Mouse (Mus musculus) neural tube, embryonic 15.5 days (tissue): ENCODE results near the gene Gpsm1. TPM values are rescaled to one million over a fixed set of nuclear protein-coding genes. Genes with fewer than 3 reads are reported as not detected.
A peak's percentile ranks its signal among the peaks of the same experiment; 100 is the strongest.

ENCODE experiments used
- ATAC-seq: fragments of 200-750 bp; cut with Nextera tagmentation; 2 replicates; pipeline ENCODE4 v1.8.0; 2017; ENCODE audit warnings: mild to moderate bottlenecking, moderate TSS enrichment, moderate library complexity; ENCODE audit not compliant: low FRiP score
- H3K27ac ChIP-seq: fragments of 300-500 bp; sonication (generic); replicated peaks from 2 replicates; pipeline ENCODE4 v1.5.1; 2015; ENCODE audit warnings: mild to moderate bottlenecking, inconsistent platforms
- H3K27me3 ChIP-seq: fragments of 300-500 bp; sonication (generic); replicated peaks from 2 replicates; pipeline ENCODE4 v1.6.1; 2015; ENCODE audit warnings: inconsistent platforms
- H3K36me3 ChIP-seq: fragments of 300-500 bp; sonication (generic); 2 replicates; pipeline ENCODE4 v1.6.1; 2015; ENCODE audit warnings: inconsistent platforms
- H3K4me1 ChIP-seq: fragments of 300-500 bp; sonication (generic); 2 replicates; pipeline ENCODE4 v1.6.1; 2015; ENCODE audit warnings: inconsistent platforms
- H3K4me2 ChIP-seq: fragments of 300-500 bp; sonication (generic); 2 replicates; pipeline ENCODE4 v1.6.1; 2015; ENCODE audit warnings: inconsistent platforms, mild to moderate bottlenecking, moderate library complexity
- H3K4me3 ChIP-seq: fragments of 300-500 bp; sonication (generic); replicated peaks from 2 replicates; pipeline ENCODE4 v1.5.1; 2015; ENCODE audit warnings: mild to moderate bottlenecking, inconsistent platforms
- H3K9ac ChIP-seq: fragments of 300-500 bp; sonication (generic); replicated peaks from 2 replicates; pipeline ENCODE4 v1.6.1; 2015; ENCODE audit warnings: mild to moderate bottlenecking, inconsistent platforms
- H3K9me3 ChIP-seq: fragments of 300-500 bp; sonication (generic); replicated peaks from 2 replicates; pipeline ENCODE4 v1.6.1; 2016; ENCODE audit warnings: inconsistent platforms
- WGBS: fragments of 180-500 bp; shearing (Covaris S2); methylation state at CpG from one replicate; pipeline ENCODE4 v1.1.7; 2015; ENCODE audit warnings: mixed read lengths; 5-methylcytosine and 5-hydroxymethylcytosine counted together
- polyA plus RNA-seq: library from polyadenylated mRNA; unstranded; fragments of >200 nt; fragmentation: Nextera tagmentation; extraction: Ambion mirVana; gene quantifications from 2 replicates; pipeline ENCODE4 v1.2.1, GENCODE M21; 2015

Gpsm1 gene
- polyA plus RNA-seq, 1 experiment from 2014 or later: 158 TPM

DNA sequence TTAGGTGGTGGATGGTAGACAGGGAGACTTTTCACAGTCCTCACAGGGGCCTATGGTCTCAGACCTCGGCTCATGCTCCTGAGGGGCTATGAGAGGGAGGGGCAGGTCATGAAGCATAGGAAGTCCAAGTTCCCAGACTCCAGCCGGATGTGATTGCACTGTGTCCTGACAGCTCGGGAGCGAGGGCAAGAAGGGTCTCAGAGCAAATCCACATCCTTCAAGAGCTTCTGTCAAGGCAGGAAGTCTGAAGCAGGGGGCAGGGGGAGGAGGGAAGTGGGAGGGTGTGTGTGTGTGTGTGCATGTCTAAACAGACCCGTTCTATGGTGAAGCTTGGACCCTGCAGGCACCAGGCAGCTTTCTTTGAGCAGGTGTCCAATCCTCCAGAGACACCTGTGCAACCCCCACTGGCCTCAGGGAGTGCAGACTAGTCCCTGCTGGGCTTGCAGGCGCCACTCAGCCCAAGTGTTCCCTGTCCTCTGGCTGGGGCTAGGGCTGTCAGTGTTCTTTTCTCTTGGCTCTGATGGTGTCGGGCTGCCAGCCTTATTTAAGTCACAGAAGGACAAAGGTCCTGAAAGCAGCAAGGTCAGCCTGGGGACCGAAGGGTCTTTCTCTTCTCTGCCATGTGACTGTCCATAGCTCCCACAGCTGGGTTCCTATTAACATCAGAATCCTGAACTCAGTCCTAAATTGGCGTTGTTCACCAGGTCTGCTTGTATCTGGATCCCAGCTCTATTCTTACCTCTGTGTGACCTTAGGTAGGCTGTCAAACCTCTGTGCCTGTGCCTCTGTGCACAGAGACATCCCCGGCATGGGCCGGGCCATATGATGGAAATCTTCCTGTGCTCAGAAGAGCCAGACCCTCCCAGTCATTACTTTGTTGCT lies 27.5 kb downstream of the Gpsm1 start:
- Histone ChIP-seq H3K9me3 (no peaks in the 10 kb centered on the region), H3K9ac (no peak overlapping the region), H3K36me3 (peaks cover 82% of the 10 kb centered on the region), H3K4me3 (no peak overlapping the region), H3K4me1 (peaks cover 7% of the 10 kb centered on the region; the same call in 1 of the 2 replicates), H3K27ac (peak overlapping the region; percentile 33; the same call in 1 of the 2 replicates), H3K27me3 (no peaks in the 10 kb centered on the region), H3K4me2 (no peak overlapping the region)
- 80% methylated on average over 11 of the region's 11 CpGs for WGBS
- no peak for ATAC-seq

DNA sequence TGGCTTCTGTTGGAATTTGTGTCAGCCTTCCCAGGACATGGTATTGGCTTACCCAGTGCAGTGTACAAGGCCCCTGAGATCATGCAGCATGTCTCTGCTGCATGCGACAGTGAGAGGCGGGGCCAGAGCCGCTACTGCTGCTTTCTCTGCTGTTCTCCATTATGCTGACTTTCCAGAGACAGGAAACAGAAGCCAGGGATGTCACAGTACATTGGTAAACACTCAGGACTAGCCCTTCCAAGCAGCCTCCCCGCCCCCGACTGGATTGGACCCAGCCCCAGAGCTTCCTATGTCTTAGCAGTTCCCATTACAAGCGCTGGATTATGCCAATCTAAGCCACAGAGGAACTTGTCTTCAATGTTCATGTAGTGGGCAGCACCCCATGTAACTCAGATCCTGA lies 32.9 kb downstream of the Gpsm1 start:
- ATAC-seq: no peak
- H3K36me3 ChIP-seq: peaks cover 66% of the 10 kb centered on the region
- H3K9ac ChIP-seq: no peak overlapping the region; the same call in 1 of the 2 replicates
- no peak overlapping the region for H3K4me3 ChIP-seq
- H3K27ac ChIP-seq: no peak overlapping the region
- no peak overlapping the region for H3K4me2 ChIP-seq
- H3K4me1 ChIP-seq: peaks cover 28% of the 10 kb centered on the region
- WGBS: 71% methylated on average over 6 of the region's 6 CpGs
- H3K9me3 ChIP-seq: no peaks in the 10 kb centered on the region
- no peaks in the 10 kb centered on the region for H3K27me3 ChIP-seq

DNA sequence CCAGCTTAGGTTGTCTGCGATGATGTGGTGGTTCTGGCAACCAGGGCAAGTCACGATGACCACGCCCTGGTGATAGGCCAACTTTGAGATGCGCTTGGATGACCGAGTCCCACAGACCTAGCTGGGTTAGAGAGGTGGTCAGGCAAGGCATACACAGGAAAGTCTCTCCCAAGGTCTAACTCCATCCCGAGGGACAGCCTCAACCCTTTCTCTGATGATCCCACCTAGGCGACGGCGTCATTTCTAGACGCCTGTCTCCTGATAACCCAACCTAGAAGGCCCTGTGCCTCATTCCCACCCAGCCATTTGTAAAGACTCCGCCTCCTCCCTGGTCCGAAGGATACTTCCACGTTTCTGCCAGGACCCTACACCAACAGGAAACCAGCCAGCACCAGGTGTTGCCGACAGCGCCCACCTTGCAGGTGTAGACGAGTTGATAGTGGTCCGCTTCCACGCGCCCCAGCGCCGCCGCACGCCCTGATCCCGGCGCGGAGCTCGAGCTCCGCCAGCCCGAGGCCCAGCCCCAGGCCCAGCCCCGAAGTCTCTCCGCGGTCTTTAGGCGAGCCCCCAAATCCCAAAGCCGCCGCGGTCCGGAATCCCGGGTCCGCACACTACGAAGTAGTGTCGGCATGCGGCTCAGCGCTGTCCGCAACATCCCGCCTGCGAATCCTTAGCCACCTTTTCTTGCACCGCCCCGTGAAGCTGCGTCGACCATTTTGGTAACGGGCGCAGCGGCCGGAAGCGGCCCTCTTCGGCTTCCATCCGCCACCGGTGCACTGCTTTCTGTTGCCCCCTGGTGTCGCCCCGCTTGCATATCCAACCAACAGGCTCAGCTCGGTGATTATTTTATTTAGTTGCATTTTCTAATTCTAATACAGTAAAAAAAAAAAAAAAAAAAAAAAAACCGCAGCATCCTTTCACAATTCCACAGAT lies 36.3 kb downstream of the Gpsm1 start, which contains the start of gene Dnlz:
Gene Dnlz (minus strand): TSS at position 753 of the 933 bp plus-strand sequence.
- ATAC-seq: peak; percentile 87
- WGBS: 2% methylated on average over 62 of the region's 62 CpGs
- Histone ChIP-seq H3K9me3 (no peaks in the 10 kb centered on the region), H3K9ac (peak within 1 kb of the TSS; percentile 90), H3K27me3 (no peaks in the 10 kb centered on the region), H3K4me1 (peaks cover 34% of the 10 kb centered on the region), H3K36me3 (peaks cover 37% of the 10 kb centered on the region), H3K4me3 (peak within 1 kb of the TSS; percentile 81), H3K4me2 (peak within 1 kb of the TSS; percentile 84), H3K27ac (peak within 1 kb of the TSS; percentile 93)

DNA sequence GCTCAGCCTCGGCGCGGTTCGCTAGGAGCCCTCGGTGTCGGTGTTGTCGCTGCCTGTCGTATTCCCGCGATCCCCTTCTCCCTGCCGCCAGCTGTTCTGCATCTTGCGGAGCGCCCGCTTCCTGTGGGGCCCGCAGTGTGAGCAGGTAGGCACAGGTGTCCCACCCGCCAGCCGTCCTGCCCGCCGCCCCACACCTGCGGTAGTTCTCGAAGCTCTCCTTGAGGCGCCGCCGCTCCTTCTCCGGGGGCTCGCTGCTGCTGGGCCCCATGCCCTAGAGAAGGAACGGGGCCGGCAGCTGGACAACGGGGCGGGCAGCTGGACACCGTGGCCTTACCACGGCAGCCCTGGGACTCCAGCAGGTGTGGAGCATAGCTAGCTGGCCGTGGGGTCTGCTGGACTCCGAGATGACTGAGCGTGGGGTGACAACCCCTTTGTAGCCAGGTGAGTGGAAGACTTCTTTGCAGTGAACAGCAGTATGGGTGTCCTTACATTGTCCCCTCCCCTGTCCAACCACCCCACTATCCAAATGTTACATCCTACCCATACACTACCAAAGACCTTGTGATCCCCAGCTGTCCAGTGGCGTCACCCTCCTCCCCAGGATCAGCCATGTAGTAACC lies 37.1 kb downstream of the Gpsm1 start:
- WGBS: 3% methylated on average over 36 of the region's 36 CpGs
- ATAC-seq: peak; percentile 48
- peaks cover 30% of the 10 kb centered on the region for H3K36me3 ChIP-seq

DNA sequence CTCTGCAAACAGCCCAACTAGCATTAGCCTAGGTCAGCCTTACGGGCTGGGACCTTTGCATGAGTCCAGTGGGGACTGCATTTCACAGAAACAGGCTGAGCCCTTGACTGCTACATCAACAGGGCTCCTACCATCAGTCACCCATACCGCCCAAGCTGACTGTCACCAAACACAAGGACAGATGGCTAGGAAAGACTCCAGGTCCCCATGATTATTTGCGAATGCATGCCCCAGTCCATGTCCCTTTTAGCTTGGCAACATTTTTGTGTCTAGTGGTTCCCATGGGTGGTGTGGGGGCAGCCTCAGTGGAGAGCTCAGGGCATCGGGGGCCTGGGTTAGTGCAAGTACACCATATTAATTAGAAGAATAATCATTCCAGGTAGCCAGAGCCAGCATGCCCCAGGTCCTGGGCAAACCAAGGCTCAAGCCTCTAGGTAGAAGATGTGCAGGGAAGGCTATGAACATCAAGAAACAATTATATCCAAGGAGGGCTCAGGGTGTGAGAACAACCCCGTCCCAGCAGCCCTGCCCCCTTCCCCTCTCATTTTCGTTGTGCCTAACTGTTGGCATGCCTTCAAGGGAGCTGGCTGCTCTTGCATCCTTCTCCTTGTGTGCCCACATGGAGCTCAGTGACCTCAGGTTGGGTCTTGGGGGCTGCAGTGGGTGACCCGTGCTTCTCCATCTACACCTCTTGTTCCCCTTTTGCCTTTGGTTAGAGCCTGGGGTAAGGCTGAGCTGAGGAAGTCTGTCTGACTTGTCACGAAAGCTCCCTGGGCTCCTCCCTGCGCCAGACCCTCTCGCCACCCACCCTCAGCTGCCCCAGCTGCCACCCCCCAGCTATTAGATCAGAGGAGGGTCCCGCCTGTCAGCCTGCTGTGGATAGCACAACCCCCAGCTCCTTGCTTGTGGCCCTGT lies 38.0 kb downstream of the Gpsm1 start:
- peak overlapping the region; percentile 90 for H3K9ac ChIP-seq
- no peak for ATAC-seq
- peaks cover 34% of the 10 kb centered on the region for H3K4me1 ChIP-seq
- 87% methylated on average over 11 of the region's 11 CpGs for WGBS
- H3K9me3 ChIP-seq: no peaks in the 10 kb centered on the region
- H3K4me2 ChIP-seq: peak overlapping the region; percentile 84
- no peak overlapping the region for H3K27ac ChIP-seq
- peaks cover 21% of the 10 kb centered on the region for H3K36me3 ChIP-seq
- H3K4me3 ChIP-seq: peak overlapping the region; percentile 81
- no peaks in the 10 kb centered on the region for H3K27me3 ChIP-seq

More for the DNA sequence above, 37.1 kb downstream of the Gpsm1 start:
- Histone ChIP-seq H3K4me1 (peaks cover 34% of the 10 kb centered on the region), H3K4me3 (peak overlapping the region; percentile 81), H3K9me3 (no peaks in the 10 kb centered on the region), H3K27ac (peak overlapping the region; percentile 93), H3K4me2 (peak overlapping the region; percentile 84), H3K27me3 (no peaks in the 10 kb centered on the region), H3K9ac (peak overlapping the region; percentile 90)

DNA sequence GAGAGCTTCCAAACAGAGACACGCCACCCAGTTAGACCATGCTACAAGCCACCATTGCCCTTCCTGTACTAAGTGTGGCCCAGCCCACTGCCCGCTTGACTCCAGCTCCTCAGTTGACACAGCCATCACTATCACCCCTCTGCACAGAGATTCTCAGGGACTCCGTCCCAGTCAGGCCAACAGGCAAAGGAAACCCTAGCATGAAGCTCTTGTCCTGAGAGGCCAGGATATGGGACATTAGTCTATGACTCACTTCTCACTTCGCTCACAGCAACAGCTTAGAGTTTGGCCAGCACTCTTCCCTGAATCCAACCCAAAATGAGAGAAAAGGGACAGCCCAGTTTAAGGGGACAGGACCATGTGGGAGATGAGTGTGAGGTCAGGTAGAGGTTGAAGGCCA lies 39.1 kb downstream of the Gpsm1 start:
- no peak for ATAC-seq
- Histone ChIP-seq H3K9me3 (no peaks in the 10 kb centered on the region), H3K4me3 (no peak overlapping the region), H3K4me2 (no peak overlapping the region), H3K27me3 (no peaks in the 10 kb centered on the region), H3K9ac (no peak overlapping the region), H3K4me1 (peaks cover 32% of the 10 kb centered on the region), H3K36me3 (peaks cover 10% of the 10 kb centered on the region), H3K27ac (no peak overlapping the region)
- WGBS: 94% methylated on average over 4 of the region's 4 CpGs

DNA sequence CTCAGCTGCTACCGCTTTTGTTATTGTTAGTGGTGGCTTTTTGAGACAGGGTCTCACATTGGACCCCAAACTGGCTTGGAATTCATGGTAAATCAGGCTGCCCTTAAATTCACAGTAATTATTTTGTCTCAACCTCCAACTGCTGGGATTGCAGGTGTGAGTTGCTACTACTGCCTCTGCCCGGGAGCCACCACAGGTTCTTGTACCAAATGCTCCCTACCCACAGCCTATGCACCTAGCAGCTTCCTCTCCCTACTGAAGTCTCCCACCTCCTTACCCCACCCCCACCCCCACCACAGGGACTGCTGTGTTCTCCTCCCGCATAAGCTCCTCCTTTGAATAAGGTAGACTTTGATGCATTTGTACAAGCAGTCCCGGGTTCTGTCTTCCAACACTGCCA lies 40.9 kb downstream of the Gpsm1 start:
- ATAC-seq: no peak
- Histone ChIP-seq H3K36me3 (no peaks in the 10 kb centered on the region), H3K27ac (no peak overlapping the region), H3K9me3 (no peaks in the 10 kb centered on the region), H3K4me2 (no peak overlapping the region), H3K4me3 (no peak overlapping the region), H3K4me1 (peaks cover 19% of the 10 kb centered on the region), H3K9ac (no peak overlapping the region), H3K27me3 (no peaks in the 10 kb centered on the region)
- 87% methylated on average over 4 of the region's 4 CpGs for WGBS

DNA sequence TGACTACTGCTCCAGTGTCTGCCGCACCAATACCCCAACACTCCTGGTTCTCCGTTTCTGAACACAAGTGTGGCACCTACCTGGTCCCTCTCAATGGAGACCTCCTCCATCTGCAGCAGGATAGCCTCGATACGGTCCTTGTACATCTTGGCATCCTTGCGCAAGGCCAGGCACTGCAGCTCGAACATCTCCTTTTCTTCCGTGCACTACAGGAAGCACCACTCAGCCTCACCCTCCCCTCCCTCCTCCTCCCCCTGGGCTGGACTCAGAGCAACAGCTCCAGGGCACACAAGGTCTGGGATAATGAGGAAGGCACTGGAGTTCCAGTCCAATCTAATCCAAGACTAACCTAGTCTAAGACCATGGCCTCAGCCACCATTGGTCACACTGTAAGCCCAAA lies 41.4 kb downstream of the Gpsm1 start:
- H3K4me2 ChIP-seq: no peak overlapping the region
- 82% methylated on average over 7 of the region's 7 CpGs for WGBS
- no peak overlapping the region for H3K4me3 ChIP-seq
- H3K9me3 ChIP-seq: no peaks in the 10 kb centered on the region
- H3K36me3 ChIP-seq: no peaks in the 10 kb centered on the region
- H3K27me3 ChIP-seq: no peaks in the 10 kb centered on the region
- H3K9ac ChIP-seq: no peak overlapping the region
- H3K4me1 ChIP-seq: peaks cover 17% of the 10 kb centered on the region
- H3K27ac ChIP-seq: no peak overlapping the region
- ATAC-seq: no peak

DNA sequence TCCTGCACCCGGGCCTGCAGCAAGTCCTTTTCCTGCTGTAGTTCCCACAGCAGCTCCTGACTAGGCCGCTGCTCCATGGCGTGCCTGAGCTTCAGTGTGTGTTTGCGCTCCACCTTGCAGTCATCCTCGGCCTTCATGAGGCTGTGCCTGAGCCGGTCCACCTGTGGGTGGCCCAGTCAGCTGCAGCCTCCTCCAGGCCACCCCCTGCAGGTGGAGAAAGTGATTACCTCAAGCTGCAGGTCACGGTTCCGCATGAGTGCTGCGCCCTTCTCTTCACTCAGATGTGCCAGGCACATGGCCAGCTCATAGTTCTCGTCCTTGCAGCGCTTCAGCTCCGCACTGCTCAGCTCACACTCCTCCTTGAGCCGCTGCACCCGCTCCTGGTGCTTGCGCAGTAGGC lies 42.2 kb downstream of the Gpsm1 start:
- H3K4me3 ChIP-seq: no peak overlapping the region
- H3K4me2 ChIP-seq: no peak overlapping the region
- H3K9ac ChIP-seq: no peak overlapping the region
- no peaks in the 10 kb centered on the region for H3K9me3 ChIP-seq
- 58% methylated on average over 15 of the region's 15 CpGs for WGBS
- ATAC-seq: no peak
- H3K36me3 ChIP-seq: no peaks in the 10 kb centered on the region
- no peaks in the 10 kb centered on the region for H3K27me3 ChIP-seq
- H3K27ac ChIP-seq: no peak overlapping the region
- peaks cover 16% of the 10 kb centered on the region for H3K4me1 ChIP-seq

DNA sequence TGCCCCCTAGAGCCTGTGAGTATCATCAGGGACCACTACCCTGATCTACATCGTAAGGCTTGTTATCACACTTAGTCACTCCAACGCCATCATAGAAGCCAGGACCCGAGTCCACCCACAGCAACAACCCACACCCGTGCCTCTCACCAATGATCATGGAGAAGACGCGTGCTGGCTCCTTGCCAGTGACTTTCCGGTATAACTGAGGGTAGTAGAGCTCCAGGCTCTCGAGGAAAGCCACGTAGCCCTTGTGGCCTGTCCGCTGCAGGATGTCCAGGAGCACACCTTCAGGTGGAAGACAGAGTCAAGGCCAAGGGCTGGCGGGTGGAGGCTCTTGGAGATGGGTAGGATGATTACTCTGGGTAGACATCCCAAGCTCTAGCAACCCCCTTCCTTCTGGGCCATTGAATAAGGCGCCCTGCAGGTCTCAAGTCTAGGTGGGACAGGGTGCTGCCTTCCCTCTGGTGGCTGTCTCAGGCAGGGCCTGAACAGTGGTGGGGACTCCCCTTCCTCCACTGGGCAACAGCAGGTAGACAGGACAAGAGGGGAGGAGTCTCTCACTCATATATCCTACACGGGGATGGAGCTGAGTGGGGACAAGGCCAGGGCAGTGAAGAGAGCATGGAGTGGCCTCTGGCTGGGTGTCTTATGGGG lies 43.5 kb downstream of the Gpsm1 start:
- Histone ChIP-seq H3K4me2 (no peak overlapping the region), H3K27me3 (no peaks in the 10 kb centered on the region), H3K36me3 (peaks cover 8% of the 10 kb centered on the region; the same call in 1 of the 2 replicates), H3K27ac (no peak overlapping the region), H3K9ac (no peak overlapping the region), H3K4me3 (no peak overlapping the region), H3K4me1 (peaks cover 3% of the 10 kb centered on the region; the same call in 1 of the 2 replicates), H3K9me3 (no peaks in the 10 kb centered on the region)
- 91% methylated on average over 13 of the region's 13 CpGs for WGBS
- ATAC-seq: no peak
